Mouse (Mus musculus) bone marrow, adult 2 months (tissue): ENCODE results near the gene Phykpl.

ENCODE experiments used
- CTCF ChIP-seq: fragments of 200-500 bp; IDR thresholded peaks from 2 replicates; pipeline ENCODE4 v1.5.1; 2011; ENCODE audit warnings: low read length, control low read depth; ENCODE audit not compliant: control insufficient read depth, insufficient read depth
- POLR2A ChIP-seq: fragments of 200-500 bp; IDR thresholded peaks from 2 replicates; pipeline ENCODE4 v1.6.1; 2011; ENCODE audit warnings: low read depth, mild to moderate bottlenecking, control low read depth, low read length, borderline replicate concordance; ENCODE audit not compliant: control insufficient read depth

DNA sequence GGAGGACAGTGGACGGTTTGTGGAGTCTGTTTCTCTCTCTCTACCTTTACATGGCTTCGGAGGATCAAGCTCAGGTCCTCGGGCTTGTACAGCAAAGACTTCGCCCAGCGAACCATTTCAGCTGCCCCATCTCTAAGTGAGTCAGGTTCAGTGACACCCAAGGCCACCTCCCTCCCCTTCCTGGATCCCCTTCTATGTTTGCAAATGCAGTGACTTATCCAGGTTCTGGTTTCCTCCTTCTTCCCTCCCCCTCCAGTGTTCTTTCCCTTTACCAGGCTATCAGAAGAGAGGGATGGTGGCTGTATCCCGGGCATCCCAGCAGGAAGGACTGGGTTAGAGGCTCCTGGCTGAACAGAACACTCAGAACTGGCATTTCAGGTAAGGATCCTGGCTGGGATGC, 69.2 kb downstream of the Phykpl start:
- TF ChIP-seq CTCF (no peak), POLR2A (no peak)
